Mouse (Mus musculus) adrenal gland, postnatal 14 days (tissue): ENCODE measurements around the gene Asic3. TPM values are rescaled to one million over a fixed set of nuclear protein-coding genes. Genes with fewer than 3 reads are reported as not detected.

ENCODE experiments used
- DNase-seq: peaks from one replicate; pipeline ENCODE4 v3.0.0; 2021; ENCODE audit warnings: mixed read lengths
- total RNA-seq: library from RNA; stranded (reverse); gene quantifications from 2 replicates; pipeline ENCODE4 v1.2.3, GENCODE M21; 2021

The Asic3 gene
- total RNA-seq, 1 experiment from 2014 or later = not detected

GRCm38 (mm10) chr5:24423129-24424003 is 10.2 kb downstream of the Asic3 start, which contains the start of the genes Cdk5 and Slc4a2:
TSS of gene Cdk5 (minus strand) at chr5:24423530.
TSS of gene Slc4a2 (plus strand) at chr5:24423837.
- DNase-seq = peak; percentile 98

GRCm38 (mm10) chr5:24424004-24424781 is 11.0 kb downstream of the Asic3 start:
- DNase-seq = no peak

DNA sequence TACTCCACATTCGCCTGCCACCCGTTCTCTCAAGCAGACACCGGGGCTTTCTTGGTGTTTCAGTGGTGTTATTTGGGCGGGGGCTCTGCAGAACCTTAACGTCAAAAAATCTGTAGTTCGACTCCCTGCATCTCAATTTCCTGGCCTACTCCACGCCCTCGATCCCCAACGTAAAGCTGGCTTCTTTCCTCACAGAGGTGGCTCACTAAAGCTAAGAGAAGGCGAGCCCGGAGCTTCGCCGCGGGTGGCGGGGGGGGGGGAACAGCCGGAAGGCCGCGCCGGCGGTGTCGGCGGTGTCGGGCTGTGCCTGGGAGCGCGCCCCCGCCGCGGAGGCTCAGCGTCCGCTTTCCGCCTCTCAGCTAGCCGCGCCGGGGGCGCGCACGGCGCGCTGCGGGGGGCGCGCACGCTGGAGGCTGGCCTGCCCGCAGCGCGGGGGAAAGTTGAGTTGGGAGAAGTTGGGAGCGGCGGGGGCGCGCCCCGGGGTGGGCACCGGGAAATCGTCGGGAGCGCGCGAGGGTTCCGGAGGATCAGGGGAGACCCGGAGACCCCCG is 11.7 kb downstream of the Asic3 start:
- DNase-seq = peak; percentile 93

- DNase-seq = no peak
These were observed 12.3 kb downstream of the Asic3 start for GRCm38 (mm10) chr5:24425421-24426036.

GRCm38 (mm10) chr5:24426037-24426432 is 12.8 kb downstream of the Asic3 start:
- no peak for DNase-seq

GRCm38 (mm10) chr5:24426556-24427284 is 13.5 kb downstream of the Asic3 start:
- DNase-seq = no peak

- no peak for DNase-seq
These were observed 14.1 kb downstream of the Asic3 start for GRCm38 (mm10) chr5:24427285-24427633.

DNA sequence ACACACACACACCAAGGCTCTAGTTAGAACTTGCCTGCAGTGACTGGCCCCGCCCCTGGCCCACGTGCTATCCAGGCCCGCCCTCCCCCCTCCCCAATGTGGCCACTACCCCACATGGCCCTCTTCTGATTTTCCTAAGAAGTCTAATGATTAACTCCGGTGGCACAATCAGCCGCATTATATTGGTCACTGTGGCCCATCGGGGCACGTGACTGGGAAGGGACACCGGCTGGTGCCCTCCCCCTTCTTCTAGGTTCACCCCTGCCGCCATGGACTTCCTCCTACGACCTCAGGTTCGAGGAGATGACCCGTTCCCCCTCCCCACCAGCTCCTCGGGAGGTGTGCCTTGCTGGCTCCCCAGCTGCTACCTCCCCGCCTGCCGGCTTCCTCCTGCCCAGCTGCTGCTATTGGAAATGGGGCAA is 14.8 kb downstream of the Asic3 start:
- DNase-seq = peak; percentile 24

DNA sequence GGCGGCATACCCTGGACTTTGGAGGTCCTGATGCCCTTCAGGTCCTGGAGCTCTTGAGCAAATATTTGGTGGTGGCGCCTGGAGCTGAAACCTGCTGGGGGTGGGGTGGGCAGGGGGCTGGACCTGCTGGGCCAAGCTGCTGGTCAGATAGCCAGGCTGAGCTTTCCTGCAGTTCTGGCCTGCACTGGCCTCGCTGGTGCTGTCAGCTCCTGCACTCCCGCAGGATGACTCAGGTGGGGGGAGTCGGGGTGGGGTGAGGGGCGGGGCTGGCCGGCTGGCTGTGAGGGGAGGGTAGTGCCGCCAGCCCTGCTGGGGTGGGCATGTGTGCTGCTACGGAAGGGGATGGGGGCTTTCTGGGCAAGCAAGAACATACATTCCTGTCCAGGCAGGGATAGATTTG is 15.4 kb downstream of the Asic3 start:
- peak; percentile 68 for DNase-seq

- DNase-seq = no peak
These were observed 20.8 kb downstream of the Asic3 start for GRCm38 (mm10) chr5:24433993-24434392.

GRCm38 (mm10) chr5:24441187-24441586 is 28.0 kb downstream of the Asic3 start:
- DNase-seq = no peak

DNA sequence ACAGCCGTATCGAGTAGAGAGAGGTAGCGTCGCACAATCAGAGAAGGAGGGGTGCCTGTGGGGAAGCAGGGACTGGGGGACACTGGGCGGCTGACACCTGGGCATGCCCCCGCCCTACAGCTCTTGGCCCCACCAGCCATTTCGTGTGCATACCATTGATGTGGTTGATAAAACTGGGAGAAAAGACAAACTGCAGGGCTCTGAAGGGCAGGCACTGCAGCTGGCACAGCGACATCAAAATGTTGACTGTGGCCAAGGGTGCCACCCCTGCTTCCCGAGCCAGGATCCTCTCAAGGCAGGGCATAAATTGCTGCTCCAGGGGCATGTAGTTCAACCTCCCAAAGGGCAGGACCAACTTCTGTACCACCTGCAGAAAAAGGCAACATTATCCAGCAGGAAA is 28.8 kb downstream of the Asic3 start:
- no peak for DNase-seq

- DNase-seq = no peak
These were observed 30.0 kb downstream of the Asic3 start for GRCm38 (mm10) chr5:24443204-24443603.

- no peak for DNase-seq
These were observed 30.7 kb downstream of the Asic3 start for GRCm38 (mm10) chr5:24443927-24444326.

- DNase-seq = peak; percentile 96
These were observed 31.7 kb downstream of the Asic3 start, which contains the start of gene Fastk for GRCm38 (mm10) chr5:24444746-24445427. TSS of gene Fastk (minus strand) at chr5:24445287.

GRCm38 (mm10) chr5:24445428-24446080 is 32.4 kb downstream of the Asic3 start:
- DNase-seq = peak; percentile 47

- DNase-seq = no peak
These were observed 33.4 kb downstream of the Asic3 start for GRCm38 (mm10) chr5:24446630-24447029.

GRCm38 (mm10) chr5:24447624-24448298 is 34.6 kb downstream of the Asic3 start, which contains the start of gene Tmub1:
TSS of gene Tmub1 (minus strand) at chr5:24447854.
- DNase-seq = peak; percentile 90

DNA sequence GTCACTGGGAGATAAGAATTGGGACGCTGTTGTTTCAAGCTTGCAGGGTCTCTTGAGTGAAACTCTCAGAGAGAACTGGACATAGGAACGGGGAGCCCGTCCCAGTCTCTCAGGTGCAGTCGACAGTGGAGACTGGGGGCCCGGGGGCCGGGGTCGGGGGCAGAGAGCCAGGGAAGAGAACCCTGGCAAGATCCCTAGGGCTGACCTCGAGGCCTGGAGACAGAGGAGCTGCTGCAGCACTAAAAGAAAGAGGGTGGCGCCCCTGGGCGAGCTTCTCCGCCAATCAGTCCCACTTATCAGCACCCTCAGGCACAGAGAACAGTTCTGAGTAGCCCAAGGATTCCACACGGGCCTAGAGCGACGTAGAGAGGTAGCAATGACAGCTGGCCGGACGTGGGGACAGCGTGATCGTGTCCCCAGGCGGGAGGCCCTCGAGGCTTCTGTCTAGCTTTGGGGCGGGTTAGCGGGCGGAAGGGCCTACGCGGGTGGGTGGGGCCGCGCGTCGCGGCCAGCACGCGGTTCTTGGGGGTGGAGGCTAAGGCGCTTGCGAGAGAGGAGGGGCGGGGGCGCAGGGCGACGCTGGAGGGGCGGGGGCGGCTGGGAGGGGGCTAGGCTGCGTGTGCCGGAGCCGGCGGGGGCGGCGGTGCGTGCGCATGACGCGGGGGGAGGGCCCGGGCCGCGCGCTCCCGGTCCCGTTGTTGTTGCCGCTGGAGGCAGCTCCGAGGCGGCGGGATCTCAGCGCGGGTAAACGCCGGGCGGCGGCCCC is 38.3 kb downstream of the Asic3 start:
- DNase-seq = peak; percentile 93
